Mouse (Mus musculus): ENCODE results near the gene Pkn2. TPM values are rescaled to one million over a fixed set of nuclear protein-coding genes. Genes with fewer than 3 reads are reported as not detected.

Pkn2 gene
- 70.3 and 71.9 TPM in 2 replicates for total RNA-seq (2021)
- long read RNA-seq, experiment 1, full-length matches to known transcripts: 8 of 13 reads
- long read RNA-seq, experiment 1, partial matches to known transcripts: 2 of 13 reads
- long read RNA-seq, experiment 1, other reads (novel, unspliced or antisense): 3 of 13 reads
- long read RNA-seq, experiment 2, full-length matches to known transcripts: 7 of 12 reads
- long read RNA-seq, experiment 2, partial matches to known transcripts: 1 of 12 reads
- long read RNA-seq, experiment 2, other reads (novel, unspliced or antisense): 4 of 12 reads

DNA sequence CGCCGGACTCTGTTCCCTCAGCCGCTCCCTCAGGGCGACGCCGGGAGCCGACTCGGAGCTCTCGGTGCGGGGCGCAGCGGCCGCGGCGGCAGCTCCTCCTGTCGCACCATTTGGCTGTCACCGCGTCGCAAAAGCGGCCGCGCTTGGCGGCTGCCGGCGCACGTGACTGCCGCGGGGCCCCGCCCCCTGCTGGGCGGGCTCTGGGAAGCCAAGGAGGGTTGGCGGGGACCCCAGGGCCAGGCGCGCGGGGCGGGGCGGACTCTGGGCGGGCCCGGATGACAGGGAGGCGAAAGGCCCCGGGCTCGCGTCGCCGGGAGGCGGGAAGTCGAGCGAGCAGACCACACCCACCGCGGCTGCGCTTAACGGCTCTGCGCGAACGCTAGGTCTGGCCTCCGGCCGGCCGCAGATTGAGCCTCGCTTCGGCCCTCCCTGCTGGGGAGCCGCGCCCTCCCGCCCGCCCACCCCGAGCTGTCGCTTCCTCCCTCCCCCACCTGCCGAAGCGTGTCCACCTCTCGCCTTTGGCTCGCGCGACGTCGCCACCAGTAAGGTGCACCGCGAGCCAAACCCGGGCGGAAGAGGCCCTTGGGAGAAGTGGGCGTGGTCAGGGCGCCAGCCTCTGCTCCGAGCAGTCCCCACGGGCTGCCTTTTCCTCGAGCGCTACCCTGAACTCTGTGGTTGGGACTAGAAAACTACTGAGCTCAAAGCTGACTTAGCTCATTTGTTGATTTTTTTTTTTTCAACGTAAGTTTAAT lies at the start of gene Pkn2:
Pkn2 (minus strand) TSS at position 133 of the 752 bp plus-strand sequence.
- DNase-seq: peak; percentile 100

DNA sequence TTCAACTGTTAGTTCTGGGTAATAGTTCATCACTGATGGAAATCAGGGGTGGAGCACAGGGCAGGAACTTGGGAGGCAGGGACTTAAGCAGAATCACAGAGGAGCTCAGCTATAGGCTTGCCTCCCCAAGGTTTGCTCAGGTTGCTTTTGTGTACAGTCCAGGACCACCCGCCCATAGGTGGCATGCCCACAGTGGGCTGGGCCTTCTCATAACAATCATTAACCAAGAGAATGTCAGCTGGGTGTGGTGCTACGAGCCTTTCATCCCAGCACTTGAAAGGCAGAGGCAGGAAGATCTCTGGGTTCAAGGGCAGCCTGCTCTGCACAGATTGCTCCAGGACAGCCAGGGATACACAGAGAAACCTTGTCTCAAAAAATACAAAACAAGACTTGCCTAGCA lies 48.1 kb upstream of the Pkn2 start:
- DNase-seq: no peak

DNA sequence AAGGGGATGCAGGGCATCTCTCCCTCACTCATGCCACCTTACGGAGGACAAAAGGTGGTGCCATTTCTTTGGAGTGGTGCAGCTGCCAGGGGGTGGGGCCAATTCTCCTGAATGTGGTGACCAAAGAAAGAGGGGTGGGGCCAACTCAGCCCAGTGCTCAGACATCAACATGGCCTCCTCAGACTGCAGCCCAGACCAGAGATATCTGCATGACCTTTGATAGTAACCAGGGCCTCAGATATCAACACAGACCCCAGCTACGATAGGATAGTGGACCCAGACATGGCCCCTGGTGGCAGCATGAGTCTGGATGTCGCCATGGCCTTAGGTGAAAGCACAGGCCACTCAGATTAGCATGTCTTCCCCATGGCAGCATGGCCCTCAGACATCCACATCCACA lies 45.5 kb upstream of the Pkn2 start:
- no peak for DNase-seq

DNA sequence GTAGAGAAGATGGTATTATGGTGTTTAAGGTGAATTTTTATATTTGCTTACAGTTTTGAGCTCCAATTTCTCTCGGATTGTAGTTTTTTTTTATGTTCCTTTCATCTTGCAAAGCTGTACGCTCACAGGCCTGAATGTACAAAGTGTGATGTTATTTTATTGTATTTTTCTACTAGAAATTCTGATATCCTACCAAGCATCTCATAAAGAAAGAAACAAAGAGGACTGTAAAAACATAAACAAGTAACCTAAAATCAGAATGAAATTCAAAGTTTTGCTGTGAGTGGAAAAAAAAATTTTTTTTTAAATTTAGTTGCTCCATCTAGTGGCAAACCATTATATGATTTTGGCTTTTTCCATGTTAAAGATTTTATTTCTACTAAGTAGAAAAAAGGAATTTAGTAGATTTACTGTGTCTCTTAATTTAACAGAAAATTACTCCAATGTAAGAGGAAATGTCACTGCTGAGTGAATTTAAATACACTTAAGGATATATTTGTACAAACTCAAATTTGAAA lies 43.1 kb upstream of the Pkn2 start:
- no peak for DNase-seq

DNA sequence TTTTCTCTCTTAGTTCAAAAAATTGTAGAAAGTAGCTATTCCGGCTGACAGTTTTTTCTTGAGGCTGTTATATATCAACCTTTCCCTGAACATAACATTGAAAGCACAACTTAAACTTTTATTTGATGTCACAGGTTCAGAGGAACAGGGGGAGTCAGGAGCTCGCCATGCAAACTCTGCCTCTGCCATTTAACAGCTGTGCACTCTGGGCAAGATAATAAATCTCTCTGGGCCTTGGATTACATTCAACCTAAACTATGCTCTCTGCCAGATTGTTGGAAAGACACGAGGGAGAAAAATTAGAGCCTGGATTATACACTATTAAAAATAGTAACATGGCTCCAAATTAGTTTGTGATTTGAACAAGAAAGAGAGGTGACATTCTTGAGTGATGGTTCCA lies 37.3 kb upstream of the Pkn2 start:
- DNase-seq: no peak

DNA sequence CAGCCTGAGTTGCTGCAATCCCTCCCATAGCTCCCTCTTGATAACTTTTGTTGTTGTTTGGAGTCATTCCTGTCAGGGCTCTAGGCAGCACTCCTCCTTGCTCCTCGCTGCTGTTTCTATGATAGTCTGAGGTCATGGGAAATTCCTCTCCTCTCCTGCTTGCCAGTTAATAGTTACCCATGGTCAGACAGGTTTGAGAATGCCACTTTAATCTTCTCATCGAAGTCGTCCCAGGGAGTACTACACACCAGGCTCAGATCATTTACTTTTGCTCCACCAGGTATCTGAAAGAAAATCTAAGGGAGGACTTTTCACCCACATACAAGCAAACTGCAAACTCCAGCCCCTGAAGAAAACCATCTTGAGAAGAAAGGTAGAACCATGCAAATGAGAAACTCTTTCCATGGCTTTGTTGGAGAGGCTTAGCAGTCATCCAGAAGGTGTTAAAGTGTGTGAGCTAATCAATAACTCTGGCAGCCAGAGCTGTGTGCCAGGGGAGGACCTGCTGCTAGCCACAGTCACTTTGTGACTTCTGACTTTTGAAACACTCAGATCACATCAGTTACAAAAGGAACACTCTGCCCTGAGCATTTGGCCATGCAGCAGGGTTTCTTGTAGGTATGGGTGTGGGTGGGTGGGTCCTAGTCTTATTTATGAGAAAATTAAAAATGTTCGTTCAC lies 36.1 kb upstream of the Pkn2 start:
- DNase-seq: no peak

DNA sequence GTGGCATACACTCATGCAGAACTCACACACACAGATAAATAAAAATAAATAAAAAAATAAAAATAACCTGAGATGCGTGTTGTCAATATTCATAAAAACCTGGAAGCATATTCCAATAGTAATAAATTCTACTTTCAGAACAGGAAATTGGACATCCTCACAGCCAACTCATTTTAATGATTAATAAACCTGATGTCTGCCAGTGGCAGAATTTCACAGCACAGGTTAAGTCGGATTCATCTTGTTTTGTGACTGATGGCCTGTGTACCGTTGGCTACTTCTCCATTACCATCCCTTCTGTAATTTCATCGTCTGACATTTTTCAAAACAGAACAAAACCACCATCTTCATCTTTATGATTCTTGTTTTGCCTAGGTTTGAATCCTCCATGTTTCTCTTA lies 35.4 kb upstream of the Pkn2 start:
- DNase-seq: no peak

DNA sequence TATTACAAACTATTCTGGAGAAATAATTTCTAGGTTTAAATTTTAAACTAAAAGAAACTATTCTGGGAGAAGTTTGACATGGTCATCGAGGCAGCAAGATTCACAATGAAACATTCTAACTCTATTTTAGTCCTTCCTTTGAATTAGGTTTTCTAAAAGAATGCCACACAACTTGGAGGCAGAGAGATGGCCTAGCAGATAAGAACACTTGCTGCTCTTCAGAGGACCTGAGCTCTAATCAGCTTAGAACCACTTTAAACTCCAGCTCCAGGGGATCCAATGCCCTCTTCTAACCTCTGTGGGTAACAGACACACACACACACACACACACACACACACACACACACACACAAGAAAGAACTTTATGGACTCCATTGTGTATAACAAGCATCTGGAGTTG lies 31.5 kb upstream of the Pkn2 start:
- no peak for DNase-seq

DNA sequence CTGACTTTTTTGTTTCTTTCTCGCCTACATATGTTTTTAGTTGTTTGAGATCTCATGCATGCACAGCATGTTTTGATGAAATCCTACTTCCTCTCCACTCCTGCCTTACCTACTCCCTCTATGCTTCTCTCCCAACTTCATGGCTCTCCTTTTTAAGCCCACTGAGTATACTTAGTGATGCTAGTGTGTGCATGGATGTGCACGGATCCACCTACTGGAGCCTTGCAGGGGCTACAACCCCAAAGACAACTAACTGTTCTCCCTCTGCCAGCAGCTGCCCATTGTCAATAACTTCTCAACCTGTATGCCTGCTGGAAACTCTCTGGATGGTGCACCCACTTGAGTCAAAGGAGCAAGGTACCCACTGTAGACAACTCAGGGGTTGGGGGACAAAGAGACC lies 17.9 kb upstream of the Pkn2 start:
- DNase-seq: no peak

DNA sequence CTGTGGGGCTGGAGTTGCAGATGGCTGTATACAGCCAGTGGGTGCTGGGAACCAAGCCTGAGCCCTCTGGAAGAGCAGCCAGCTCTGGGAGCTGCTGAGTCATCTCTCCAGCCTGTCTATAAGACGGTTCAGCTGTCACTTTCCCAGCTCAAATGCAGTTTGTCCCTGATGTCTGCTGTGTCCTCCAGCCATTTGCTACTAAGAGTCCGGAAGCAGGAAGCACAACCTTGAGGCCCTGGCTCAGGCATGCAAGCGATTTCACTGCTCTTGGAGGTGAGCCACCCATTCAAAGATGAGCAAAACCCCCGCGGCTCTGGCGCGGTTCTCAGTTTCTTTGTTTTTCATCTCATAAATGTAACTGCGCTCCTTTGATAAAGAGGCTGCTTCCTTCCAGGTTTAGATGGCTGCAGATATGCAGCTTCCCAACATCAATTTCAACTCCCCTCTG lies 17.2 kb upstream of the Pkn2 start:
- peak; percentile 46 for DNase-seq

DNA sequence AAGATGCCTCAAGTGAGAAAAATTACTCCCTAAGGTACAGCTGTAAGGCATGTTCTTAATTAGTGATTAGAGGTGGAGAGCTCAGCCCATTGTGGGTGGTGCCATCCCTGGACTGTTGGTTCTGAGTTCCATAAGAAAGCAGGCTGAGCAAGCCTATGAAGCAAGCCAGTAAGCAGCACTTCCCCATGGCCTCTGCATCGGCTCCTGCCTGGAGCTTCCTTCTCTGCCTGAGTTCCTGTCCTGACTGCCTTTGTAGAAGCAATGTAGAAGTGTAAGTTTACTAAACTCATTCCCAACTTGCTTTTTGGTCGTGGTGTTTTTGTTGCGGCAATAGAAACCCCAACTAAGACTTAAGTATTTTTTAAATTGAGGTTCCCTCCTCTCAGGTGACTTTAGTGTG lies 8.6 kb upstream of the Pkn2 start:
- no peak for DNase-seq

DNA sequence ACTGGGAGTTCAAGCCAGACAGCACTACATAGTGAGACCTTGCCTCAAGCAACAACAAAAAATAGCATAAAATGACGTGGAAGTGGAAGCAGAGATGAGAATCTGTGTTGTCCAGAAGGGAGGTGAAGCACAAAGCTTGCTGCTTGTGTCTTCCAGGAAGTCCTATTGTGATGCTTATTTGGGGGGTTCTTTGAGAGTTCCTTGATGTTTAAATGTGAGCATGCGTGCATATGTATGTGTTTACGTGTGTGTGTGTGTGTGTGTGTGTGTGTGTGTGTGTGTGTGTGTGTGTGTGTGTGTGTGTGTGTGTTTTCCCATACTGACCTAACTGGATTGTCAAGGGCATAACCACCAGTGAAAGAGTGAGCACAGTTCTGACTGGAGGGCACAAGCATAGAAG lies 5.2 kb upstream of the Pkn2 start:
- no peak for DNase-seq

DNA sequence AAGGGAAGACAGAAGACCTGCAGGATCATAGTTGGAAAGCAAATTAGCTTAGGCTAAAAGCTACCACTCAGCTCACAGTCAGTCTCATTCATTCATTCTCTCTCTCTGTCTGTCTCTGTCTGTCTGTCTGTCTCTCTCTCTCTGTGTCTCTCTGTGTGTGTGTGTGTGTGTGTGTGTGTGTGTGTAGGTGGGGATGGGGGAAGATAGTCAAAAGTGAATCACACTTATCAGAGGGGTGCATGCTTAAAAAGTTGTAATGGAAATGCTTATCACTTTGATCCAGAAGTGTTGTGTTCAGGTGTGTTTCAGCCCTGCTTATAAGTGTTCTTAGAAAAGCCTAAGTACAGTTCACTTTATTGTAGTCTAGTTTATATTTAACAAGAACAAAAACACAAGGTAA lies 2.8 kb upstream of the Pkn2 start:
- no peak for DNase-seq

DNA sequence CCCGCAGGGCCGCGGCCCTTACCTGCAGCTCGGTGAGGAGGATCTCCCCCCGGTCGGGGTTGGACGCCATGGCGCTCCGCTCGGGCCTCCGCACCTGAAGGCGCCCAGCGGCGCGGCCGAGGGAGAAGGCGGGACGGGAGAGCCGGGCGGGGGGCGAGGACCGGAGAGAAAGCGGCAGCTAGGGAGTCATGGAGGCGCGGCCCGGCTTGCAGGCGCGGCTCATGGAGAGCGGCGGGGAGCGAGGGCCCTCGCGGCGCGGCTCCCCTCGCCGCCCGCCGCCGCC lies 274 bp downstream of the Pkn2 start:
- no peak for DNase-seq

DNA sequence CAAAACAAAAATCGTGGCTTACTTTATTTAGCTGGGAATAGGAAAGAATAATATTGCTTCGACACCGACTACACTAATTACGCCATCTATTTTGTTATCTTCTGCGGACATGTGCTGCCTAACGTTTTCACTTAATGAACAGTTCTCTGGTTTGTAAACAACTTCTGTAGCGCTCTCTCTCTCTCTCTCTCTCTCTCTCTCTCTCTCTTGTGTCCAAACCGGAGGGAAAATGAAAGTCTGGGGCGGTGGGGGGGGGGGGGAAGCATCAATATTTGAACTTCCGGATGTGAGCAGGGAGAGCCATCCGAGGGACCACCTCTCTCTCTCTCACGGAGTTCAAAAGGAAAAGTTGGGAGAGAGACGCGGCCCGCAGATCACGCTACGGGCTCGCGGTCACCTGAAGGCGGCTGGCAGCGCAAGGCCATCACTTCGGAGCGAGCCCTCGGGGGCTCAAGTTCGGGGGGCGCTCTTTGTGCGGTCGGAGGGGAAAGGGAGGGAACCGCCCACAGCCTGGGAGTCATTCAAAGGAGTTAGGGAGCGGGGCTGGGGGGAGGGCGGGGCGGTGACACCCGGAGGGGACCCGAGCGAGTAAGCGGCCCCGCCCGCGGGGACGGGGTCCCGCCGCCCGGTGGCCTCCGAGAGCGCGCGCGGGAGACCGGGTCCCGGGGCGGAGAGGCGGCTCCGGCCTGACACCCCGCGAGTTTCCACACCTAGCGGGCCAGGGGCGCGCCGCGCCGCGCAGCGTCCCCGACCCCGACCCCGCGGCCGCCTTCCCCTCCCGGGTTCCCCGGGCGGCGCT lies 815 bp downstream of the Pkn2 start:
- DNase-seq: peak; percentile 63

DNA sequence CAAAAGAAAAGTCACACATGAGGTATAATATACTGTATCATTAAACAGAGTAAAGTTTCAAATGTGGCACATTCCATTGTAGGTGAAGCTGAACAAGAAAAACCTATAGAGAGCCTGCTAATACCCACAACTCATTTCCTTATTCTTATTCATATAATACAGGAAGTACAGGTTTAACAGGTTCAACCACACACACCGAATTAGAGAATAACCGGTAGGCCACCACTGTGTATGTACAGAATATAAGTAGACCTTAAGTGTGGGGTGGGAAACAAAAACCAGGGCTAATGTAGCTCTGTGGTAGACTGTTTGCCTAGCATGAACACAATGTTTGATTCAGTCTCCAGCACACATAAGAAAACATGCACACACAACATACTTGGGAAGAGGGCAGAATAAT lies 18.6 kb downstream of the Pkn2 start:
- DNase-seq: no peak

DNA sequence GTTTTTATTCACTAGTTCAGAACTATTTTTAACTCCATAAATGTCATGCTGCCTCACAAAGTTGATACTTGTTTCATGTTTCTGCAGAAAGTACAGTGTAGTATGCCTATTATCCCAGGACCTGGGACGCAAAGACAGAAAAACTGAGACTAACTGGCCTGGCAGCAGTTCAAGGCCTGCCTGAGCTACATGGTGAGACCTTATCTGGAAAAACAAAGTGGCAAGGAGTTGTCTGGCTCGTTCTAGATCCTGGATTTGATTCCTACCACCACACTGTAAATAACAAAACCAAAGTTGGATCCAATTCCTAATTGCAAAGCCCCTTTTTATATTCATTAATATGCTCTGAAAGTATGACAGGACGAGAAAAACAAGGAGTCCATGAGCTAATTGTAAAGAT lies 25.0 kb downstream of the Pkn2 start:
- peak; percentile 64 for DNase-seq

DNA sequence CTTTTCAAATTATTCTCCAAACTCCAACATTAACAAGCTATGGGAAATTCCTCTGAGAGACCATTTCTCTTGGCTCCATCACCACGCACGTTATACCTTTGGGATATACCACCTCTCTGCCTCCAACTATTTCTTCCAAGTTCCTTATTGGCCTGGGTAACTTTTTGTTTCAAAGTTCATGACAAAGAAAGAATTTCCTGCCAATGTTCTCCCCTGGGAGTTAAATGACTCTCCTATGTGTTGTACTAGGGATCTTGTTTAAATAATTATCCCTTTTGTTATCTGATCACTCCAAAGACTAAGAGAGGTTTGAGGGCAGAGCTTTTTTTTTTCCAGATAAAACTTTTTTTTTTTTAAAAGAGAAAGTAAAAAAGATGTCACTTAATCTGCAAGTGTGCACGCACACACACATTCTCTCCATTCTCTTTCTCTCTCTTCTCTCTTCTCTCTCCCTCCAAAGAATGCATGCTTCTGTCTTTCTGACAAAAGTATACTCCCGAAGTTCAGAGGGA lies 25.8 kb downstream of the Pkn2 start:
- peak; percentile 9 for DNase-seq

DNA sequence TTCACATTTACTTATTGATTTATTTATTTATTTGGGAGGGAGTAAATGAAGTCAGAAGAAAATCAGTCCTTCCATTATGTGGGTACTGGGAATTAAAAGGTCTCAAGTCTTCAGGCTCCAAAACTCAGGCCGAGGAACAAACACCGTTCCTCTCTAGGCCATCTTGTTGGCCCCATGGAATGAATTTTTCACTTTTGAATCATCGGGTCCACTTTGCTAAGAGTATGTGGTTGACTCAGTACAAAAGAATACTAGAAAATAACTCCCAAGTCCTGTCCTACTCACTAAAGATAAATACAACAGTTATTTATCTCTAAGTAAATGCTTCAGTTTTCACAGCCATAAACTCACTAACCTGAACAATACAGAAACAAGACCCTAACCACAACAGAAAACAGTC lies 28.9 kb downstream of the Pkn2 start:
- no peak for DNase-seq

DNA sequence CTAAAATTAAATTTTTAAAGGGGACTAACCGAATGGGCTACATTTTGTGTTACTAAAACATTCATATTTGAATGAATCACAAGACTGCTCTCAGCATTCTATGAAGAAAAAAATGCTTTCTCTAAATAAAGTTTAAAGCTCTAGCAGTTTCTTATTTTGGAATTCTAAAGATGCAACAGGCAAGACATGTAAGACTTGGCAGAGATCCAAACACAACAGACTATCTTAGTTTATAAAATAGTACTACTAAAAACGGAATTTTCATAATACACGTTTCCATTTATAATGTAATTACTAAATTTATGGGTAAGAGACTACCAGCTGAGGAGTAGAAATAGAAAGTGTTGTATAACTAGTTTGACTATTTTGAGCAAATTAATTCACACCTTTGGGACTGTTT lies 30.2 kb downstream of the Pkn2 start:
- no peak for DNase-seq

DNA sequence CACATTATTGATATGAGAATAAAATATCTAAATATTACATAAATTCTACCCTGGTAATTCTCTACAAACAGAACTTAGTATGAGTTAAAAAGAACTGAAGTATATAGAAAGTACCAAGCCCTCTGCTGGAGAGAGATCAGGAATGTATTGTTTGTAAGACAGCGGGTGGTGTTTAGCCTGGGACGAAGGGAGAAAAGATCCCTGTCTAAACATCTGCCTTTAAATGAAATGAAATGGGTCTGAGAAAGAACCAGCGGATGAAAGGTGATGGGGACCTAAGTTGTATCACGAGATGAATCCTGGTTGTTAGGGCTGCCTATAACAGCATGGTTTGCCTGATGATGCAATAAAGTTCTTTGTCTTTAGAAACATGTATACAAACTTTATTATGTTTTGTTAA lies 41.8 kb downstream of the Pkn2 start:
- DNase-seq: no peak

DNA sequence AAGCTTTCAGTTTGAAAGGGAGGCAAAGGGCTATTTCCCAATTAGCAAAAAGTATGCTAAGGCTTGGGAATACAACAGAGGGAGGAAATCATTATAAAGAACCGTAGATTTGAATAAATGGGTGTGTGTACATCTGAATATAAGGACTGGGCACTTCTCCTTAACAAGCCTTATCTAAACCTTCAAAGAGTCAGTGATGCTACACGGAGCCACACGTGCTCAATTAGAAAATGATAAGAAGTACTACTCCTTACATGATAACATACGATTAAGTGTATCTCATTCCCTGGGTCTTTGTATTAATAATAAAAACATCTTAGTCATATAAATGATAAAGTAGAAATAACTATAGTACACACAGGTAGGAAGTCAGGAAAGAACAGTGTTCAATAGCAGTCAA lies 47.0 kb downstream of the Pkn2 start:
- no peak for DNase-seq

DNA sequence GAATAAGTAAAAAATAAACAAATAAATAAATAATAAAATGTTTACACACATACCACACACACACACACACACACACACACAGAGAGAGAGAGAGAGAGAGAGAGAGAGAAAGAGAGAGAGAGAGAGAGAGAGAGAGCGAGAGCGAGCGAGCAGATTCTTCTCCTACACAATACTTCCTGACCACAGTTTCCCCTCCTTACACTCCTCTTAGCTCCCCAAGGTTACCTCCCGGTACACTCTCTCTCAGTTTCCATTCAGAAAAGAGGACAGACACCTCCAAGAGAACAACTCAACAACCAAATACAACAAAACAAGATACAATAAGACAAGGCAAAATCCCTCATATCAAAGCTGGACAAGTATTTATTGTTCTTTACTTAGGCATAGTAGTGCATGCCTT lies 47.8 kb downstream of the Pkn2 start:
- no peak for DNase-seq

All from adrenal gland, postnatal 14 days (tissue).